Mouse (Mus musculus): Measurements from ENCODE around the gene Tecta.

DNA sequence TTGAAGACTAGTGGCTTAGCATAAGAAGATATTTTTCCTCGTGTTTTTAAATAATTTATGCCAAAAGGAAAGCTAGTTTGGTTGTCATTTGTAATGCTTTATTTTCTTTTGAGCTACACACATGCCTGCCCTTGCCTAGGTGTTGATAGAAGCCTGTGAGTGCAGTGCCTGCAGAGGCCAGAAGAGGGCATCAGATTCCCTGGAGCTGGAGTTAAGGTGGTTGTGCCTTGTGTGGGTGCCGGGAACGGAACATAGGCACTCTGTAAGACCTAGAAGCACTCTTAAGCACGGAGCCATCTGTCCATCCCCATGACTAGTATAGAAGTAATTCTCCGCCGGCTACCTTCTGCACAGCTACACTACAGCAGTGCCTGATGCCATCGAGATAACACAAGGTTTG, 79.1 kb downstream of the Tecta start:
- TF ChIP-seq CTCF (IDR thresholded peaks at IDR 0.05; ENCODE audit: low read depth, low read length) (no peak), GATA1 (IDR thresholded peaks at IDR 0.05; ENCODE audit: borderline replicate concordance, low read length) (no peak), TAL1 (conservative IDR thresholded peaks at IDR 0.05; ENCODE audit: low read depth, low read length) (no peak), POLR2AphosphoS5 (IDR thresholded peaks at IDR 0.05; ENCODE audit: insufficient replicate concordance, low read depth, low read length) (no peak), GATA2 (IDR thresholded peaks at IDR 0.05; ENCODE audit: borderline replicate concordance, low read depth, low read length) (no peak)

Measured in G1E (cell line).